Mouse (Mus musculus): ENCODE measurements around the gene Rbp3. TPM values are rescaled to one million over a fixed set of nuclear protein-coding genes. Genes with fewer than 3 reads are reported as not detected.

Gene Rbp3
- not detected for polyA plus RNA-seq (2014; fragmentation: Illumina TruSeq; extraction: RNeasy Lipid Tissue Mini Kit (QIAGEN cat#74804); ENCODE audit: low read depth, low replicate concordance)

GRCm38 (mm10) chr14:33953761-33954160 lies at the start of gene Rbp3:
Gene Rbp3, plus strand, starts transcription at chr14:33954003.

GRCm38 (mm10) chr14:33923168-33924070 lies 30.4 kb upstream of the Rbp3 start, which contains the start of gene Gdf10:
Gene Gdf10, plus strand, starts transcription at chr14:33923587.

DNA sequence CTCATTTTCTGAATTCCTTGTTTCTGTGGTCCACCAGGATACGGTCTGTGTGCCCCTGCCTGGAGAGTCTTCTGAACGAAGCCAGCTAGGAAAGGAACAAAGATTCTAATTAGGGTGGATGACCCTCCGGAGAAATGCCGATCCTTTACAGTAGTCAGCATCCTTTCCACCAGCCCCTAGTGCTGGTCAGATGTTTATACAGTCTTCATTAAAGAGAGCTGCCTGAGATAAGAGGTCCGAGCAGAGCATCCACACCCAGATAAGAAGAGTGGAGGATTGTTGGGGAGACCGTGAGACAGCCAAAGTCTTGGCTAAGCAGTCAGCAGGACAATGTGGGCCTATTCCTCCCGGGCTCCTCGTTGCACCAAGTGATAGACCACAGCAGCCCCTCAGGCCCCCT lies 13.1 kb upstream of the Rbp3 start, which contains the start of gene Gdf2:
Gene Gdf2, plus strand, starts transcription at position 301 of the 400 bp plus-strand sequence.

DNA sequence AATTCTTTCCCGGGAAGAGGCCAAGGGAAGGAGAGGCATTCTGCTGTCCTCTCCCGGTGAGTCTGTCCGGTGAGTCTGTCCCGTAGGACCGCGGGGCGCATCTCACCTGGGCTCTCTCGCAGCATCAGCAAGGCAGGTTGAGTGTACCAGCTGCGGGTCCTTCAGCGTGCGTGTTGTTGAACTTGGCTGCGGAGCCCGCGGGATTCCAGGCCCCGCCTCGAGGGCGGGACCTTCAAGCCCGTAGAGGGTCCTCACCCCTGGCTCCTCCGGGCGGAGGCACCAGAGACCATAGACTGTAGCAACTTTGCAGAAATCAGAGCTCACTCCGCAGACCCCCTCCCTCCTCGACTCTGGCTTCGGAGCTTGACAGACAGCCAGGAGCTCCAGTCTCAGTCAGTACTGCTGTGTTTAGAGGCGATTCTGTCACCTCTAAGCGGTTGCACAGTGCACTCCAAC lies 24.8 kb downstream of the Rbp3 start, which contains the start of gene Zfp488:
Gene Zfp488, minus strand, starts transcription at position 161 of the 456 bp plus-strand sequence.

Other genes with a start within 250 kb of the Rbp3 start
- gene Gdf10, start 30.4 kb upstream of the Rbp3 start, polyA plus RNA-seq (2014; fragmentation: Illumina TruSeq; extraction: RNeasy Lipid Tissue Mini Kit (QIAGEN cat#74804); ENCODE audit: low read depth, low replicate concordance): 15.0 TPM
- gene Gdf2, start 13.0 kb upstream of the Rbp3 start, polyA plus RNA-seq (2014; fragmentation: Illumina TruSeq; extraction: RNeasy Lipid Tissue Mini Kit (QIAGEN cat#74804); ENCODE audit: low read depth, low replicate concordance): not detected
- gene Zfp488, start 24.8 kb downstream of the Rbp3 start, polyA plus RNA-seq (2014; fragmentation: Illumina TruSeq; extraction: RNeasy Lipid Tissue Mini Kit (QIAGEN cat#74804); ENCODE audit: low read depth, low replicate concordance): not detected
- gene Gm30083, start 61.2 kb downstream of the Rbp3 start, polyA plus RNA-seq (2014; fragmentation: Illumina TruSeq; extraction: RNeasy Lipid Tissue Mini Kit (QIAGEN cat#74804); ENCODE audit: low read depth, low replicate concordance): not detected
- 0.93 TPM for gene Gm5460, start 62.8 kb downstream of the Rbp3 start, polyA plus RNA-seq (2014; fragmentation: Illumina TruSeq; extraction: RNeasy Lipid Tissue Mini Kit (QIAGEN cat#74804); ENCODE audit: low read depth, low replicate concordance)
- gene Antxrl, start 98.7 kb downstream of the Rbp3 start, polyA plus RNA-seq (2014; fragmentation: Illumina TruSeq; extraction: RNeasy Lipid Tissue Mini Kit (QIAGEN cat#74804); ENCODE audit: low read depth, low replicate concordance): not detected
- 0.52 TPM for gene Anxa8, start 132.0 kb downstream of the Rbp3 start, polyA plus RNA-seq (2014; fragmentation: Illumina TruSeq; extraction: RNeasy Lipid Tissue Mini Kit (QIAGEN cat#74804); ENCODE audit: low read depth, low replicate concordance)
- gene A630023A22Rik, start 148.8 kb downstream of the Rbp3 start, polyA plus RNA-seq (2014; fragmentation: Illumina TruSeq; extraction: RNeasy Lipid Tissue Mini Kit (QIAGEN cat#74804); ENCODE audit: low read depth, low replicate concordance): not detected
- gene Npy4r, start 198.5 kb downstream of the Rbp3 start, polyA plus RNA-seq (2014; fragmentation: Illumina TruSeq; extraction: RNeasy Lipid Tissue Mini Kit (QIAGEN cat#74804); ENCODE audit: low read depth, low replicate concordance): not detected
- gene Gprin2, start 247.7 kb downstream of the Rbp3 start, polyA plus RNA-seq (2014; fragmentation: Illumina TruSeq; extraction: RNeasy Lipid Tissue Mini Kit (QIAGEN cat#74804); ENCODE audit: low read depth, low replicate concordance): 2.2 TPM